Mouse (Mus musculus) lung, postnatal 0 days (tissue): Measurements from ENCODE around the gene Pif1.

Experiments
- CTCF ChIP-seq: IDR thresholded peaks from 2 replicates; pipeline ENCODE4 v1.5.1; 2016; ENCODE audit warnings: antibody characterized with exemption, mild to moderate bottlenecking
- EP300 ChIP-seq: IDR thresholded peaks from 2 replicates; pipeline ENCODE4 v1.6.1; 2016; ENCODE audit warnings: antibody characterized with exemption, mild to moderate bottlenecking, control low read depth

DNA sequence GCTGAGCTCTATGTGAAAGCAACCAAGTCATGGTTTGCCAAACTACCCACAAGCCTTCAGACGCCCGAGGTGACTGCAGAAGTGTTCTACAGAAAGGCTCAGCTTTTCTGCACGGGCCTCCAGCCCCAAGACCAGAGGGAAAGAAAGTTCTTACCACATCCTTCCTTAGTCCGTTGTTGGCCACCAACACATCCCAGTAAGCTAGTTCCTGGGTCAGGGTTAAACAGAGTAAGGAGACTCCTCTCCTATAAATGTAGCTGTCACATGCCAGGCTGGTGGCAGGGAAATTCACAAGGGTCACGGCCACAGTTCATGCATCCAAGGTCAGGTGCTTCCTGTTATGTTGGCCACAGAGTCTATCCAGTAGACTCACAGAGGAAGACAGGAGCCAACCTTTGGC lies 34.8 kb upstream of the Pif1 start:
- TF ChIP-seq CTCF = no peak
- no peak for TF ChIP-seq EP300
